Mouse (Mus musculus) lung, postnatal 10 days (tissue): ENCODE measurements at regions not wholly inside any gene's neighbourhood (a gene's known extent, or its start where the extent isn't known, plus 50 kb on each side); places are given as distances from the start of the nearest gene placed in this dataset.
A peak's percentile ranks its signal among the peaks of the same experiment; 100 is the strongest.

Experiments
- DNase-seq: peaks from one replicate; pipeline ENCODE4 v3.0.0; 2021

GRCm38 (mm10) chr15:64622591-64622990 is 194.9 kb upstream of the Gm21798 start:
- DNase-seq = peak; percentile 8

GRCm38 (mm10) chr15:64626359-64626758 is 191.1 kb upstream of the Gm21798 start:
- peak; percentile 22 for DNase-seq

- DNase-seq = peak; percentile 79
Measured at GRCm38 (mm10) chr15:64627258-64627657, 190.2 kb upstream of the Gm21798 start.
